Mouse (Mus musculus) thymus, adult 2 months (tissue): ENCODE measurements around the gene Gm21972.

Source experiments
- CTCF ChIP-seq: fragments of 200-500 bp; IDR thresholded peaks from 2 replicates; pipeline ENCODE4 v1.5.1; 2012; ENCODE audit warnings: mild to moderate bottlenecking, control low read depth, low read length, moderate library complexity, borderline replicate concordance; ENCODE audit not compliant: control insufficient read depth, poor library complexity, insufficient read depth; ENCODE audit errors: extremely low read depth
- POLR2A ChIP-seq: fragments of 200-500 bp; IDR thresholded peaks from 2 replicates; pipeline ENCODE4 v1.6.1; 2012; ENCODE audit warnings: mild to moderate bottlenecking, low read length, control low read depth, moderate library complexity; ENCODE audit not compliant: control insufficient read depth, poor library complexity, insufficient read depth; ENCODE audit errors: extremely low read depth

DNA sequence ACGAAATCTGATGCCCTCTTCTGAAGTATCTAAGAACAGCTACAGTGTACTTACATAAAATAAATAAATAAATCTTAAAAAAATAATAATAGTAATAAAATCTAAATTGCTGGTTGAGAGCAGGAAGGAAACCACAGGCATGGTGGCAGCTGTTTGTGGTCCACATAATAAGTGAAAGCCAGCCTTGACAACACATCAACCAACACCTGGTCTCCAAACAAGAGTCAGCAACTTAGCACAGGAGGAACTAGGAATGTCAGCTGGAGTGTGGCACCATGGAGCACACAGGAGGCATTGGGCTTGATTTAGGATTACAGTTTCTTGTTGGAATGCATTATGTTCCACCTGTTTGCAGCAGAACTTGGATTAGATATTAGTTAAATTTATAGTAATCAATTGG is 28.4 kb upstream of the Gm21972 start:
- TF ChIP-seq CTCF (no peak), POLR2A (no peak)
